Mouse (Mus musculus): ENCODE results near the gene Tnrc6b. TPM values are rescaled to one million over a fixed set of nuclear protein-coding genes. Genes with fewer than 3 reads are reported as not detected.

Gene Tnrc6b
- total RNA-seq (2014; rRNA removed) = 18.2 and 19.7 TPM in 2 replicates
- 6.1 and 7.3 TPM in 2 replicates for polyA plus RNA-seq (2012; rRNA removed)

GRCm38 (mm10) chr15:80710608-80711363, at the start of gene Tnrc6b:
Tnrc6b (plus strand) TSS chr15:80711313.
- no peaks in the 10 kb centered on the region for H3K36me3 ChIP-seq (ENCODE audit: control insufficient read depth, insufficient read depth, low read length)
- TF ChIP-seq POLR2A (IDR thresholded peaks at IDR 0.05; ENCODE audit: extremely low read depth, insufficient read depth, low read length) (peak; percentile 79), CTCF (IDR thresholded peaks at IDR 0.05; ENCODE audit: low read depth, low read length) (no peak)
- H3K4me3 ChIP-seq (ENCODE audit: insufficient read depth, low read depth, low read length) = peak within 1 kb of the TSS; percentile 88
- H3K27me3 ChIP-seq (ENCODE audit: control insufficient read depth, insufficient read depth, low read length) = no peaks in the 10 kb centered on the region
- H3K4me1 ChIP-seq (ENCODE audit: control insufficient read depth, insufficient read depth, low read length) = peaks cover 18% of the 10 kb centered on the region
- peaks cover 20% of the 10 kb centered on the region for H3K79me2 ChIP-seq (ENCODE audit: control insufficient read depth, insufficient read depth, low read length)
- H3K9ac ChIP-seq (ENCODE audit: low read depth, low read length) = peak within 1 kb of the TSS; percentile 93
- DNase-seq (ENCODE audit: extremely low read depth, low read depth, low spot score) = peak; percentile 97
- under 1% methylated on average over 39 of the region's 39 CpGs for WGBS
- H3K27ac ChIP-seq (replicated peaks; ENCODE audit: insufficient read depth, low read depth, low read length) = peak within 1 kb of the TSS; percentile 95

DNA sequence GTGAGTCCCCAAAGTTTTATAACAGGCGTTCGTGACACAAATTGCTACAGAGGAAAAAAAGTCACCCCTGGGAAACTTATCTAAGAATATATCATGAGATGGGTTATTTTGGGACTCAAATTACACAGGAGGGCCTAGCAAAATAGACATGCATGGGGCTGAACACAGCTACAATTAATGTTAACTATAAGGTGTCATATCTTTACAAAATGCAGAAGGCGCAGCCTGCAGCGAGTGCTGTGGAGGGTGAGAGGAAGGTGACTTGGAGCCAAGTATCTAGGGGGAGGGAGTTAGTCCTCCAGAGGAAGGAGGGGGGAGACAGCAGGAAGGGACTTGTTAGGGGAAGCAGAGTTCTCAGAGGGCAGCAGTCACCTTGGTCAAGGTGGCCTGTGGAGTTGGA, 46.7 kb upstream of the Tnrc6b start:
- H3K9ac ChIP-seq (ENCODE audit: low read depth, low read length) = no peak overlapping the region
- WGBS = 86% methylated on average over 4 of the region's 4 CpGs
- H3K36me3 ChIP-seq (ENCODE audit: control insufficient read depth, insufficient read depth, low read length) = no peaks in the 10 kb centered on the region
- no peaks in the 10 kb centered on the region for H3K4me1 ChIP-seq (ENCODE audit: control insufficient read depth, insufficient read depth, low read length)
- no peaks in the 10 kb centered on the region for H3K79me2 ChIP-seq (ENCODE audit: control insufficient read depth, insufficient read depth, low read length)
- H3K27ac ChIP-seq (replicated peaks; ENCODE audit: insufficient read depth, low read depth, low read length) = no peak overlapping the region
- TF ChIP-seq CTCF (IDR thresholded peaks at IDR 0.05; ENCODE audit: low read depth, low read length) = no peak
- H3K27me3 ChIP-seq (ENCODE audit: control insufficient read depth, insufficient read depth, low read length) = no peaks in the 10 kb centered on the region
- H3K4me3 ChIP-seq (ENCODE audit: insufficient read depth, low read depth, low read length) = no peak overlapping the region
- no peak for DNase-seq (ENCODE audit: extremely low read depth, low read depth, low spot score)

DNA sequence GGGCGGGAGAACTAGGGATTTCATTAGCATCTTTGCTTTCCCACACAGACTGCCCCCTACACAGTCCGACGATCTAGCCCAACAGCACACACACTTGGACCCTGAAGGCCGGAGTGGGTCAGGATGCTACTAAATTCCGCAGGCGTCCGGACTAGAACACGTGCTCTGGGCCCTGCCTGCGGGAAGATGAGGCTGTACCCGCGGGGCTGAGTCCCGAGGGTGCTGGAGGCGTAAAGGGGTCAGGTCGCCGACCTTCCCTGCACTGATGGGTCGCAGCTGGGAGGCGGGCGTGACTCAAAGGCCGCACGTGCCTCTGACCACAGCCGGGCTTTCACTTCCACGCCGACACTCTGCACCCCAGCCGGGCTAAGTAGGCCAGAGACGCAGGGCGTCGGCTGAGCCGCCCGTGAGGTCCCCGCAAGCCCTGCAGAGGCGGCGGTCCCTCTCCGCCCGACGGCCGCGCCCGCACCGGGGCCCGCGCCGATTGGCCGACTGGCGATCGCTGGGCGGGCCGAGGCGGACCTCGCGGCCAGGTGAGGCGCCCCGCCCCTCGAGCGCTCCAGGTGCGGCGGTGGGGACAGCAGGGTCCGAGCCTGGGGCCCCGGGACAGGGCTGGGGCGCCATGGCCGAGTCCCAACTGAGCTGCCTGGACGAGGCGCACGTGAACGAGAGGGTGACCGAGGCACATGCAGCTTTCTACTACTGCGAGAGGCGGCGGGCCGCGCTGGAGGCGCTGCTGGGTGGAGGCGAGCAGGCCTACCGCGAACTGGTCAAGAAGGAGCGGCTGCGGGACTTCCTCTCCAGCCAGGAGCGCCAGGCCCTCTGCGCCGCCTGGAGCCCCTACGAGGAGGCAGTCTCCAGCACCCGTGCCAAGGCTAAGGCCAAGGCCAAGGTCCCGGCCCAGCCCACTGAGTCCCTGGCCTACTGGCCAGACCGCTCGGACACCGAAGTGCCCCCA, 39.5 kb upstream of the Tnrc6b start, which contains the start of gene Fam83f:
Fam83f (plus strand) TSS at position 553 of the 958 bp plus-strand sequence.
- no peaks in the 10 kb centered on the region for H3K79me2 ChIP-seq (ENCODE audit: control insufficient read depth, insufficient read depth, low read length)
- H3K27ac ChIP-seq (replicated peaks; ENCODE audit: insufficient read depth, low read depth, low read length) = no peak within 1 kb of the TSS
- no peak for TF ChIP-seq POLR2A (IDR thresholded peaks at IDR 0.05; ENCODE audit: extremely low read depth, insufficient read depth, low read length)
- no peak for TF ChIP-seq CTCF (IDR thresholded peaks at IDR 0.05; ENCODE audit: low read depth, low read length)
- peak; percentile 26 for DNase-seq (ENCODE audit: extremely low read depth, low read depth, low spot score)
- no peaks in the 10 kb centered on the region for H3K36me3 ChIP-seq (ENCODE audit: control insufficient read depth, insufficient read depth, low read length)
- peak within 1 kb of the TSS; percentile 62; the same call in 1 of the 2 replicates for H3K4me3 ChIP-seq (ENCODE audit: insufficient read depth, low read depth, low read length)
- peaks cover 10% of the 10 kb centered on the region for H3K4me1 ChIP-seq (ENCODE audit: control insufficient read depth, insufficient read depth, low read length)
- H3K27me3 ChIP-seq (ENCODE audit: control insufficient read depth, insufficient read depth, low read length) = no peaks in the 10 kb centered on the region; the same call in 1 of the 2 replicates
- peak within 1 kb of the TSS; percentile 44 for H3K9ac ChIP-seq (ENCODE audit: low read depth, low read length)
- WGBS = 7% methylated on average over 85 of the region's 85 CpGs

- Histone ChIP-seq H3K79me2 (ENCODE audit: control insufficient read depth, insufficient read depth, low read length) (no peaks in the 10 kb centered on the region), H3K27me3 (ENCODE audit: control insufficient read depth, insufficient read depth, low read length) (no peaks in the 10 kb centered on the region; the same call in 1 of the 2 replicates), H3K9ac (ENCODE audit: low read depth, low read length) (no peak overlapping the region), H3K4me3 (ENCODE audit: insufficient read depth, low read depth, low read length) (no peak overlapping the region), H3K4me1 (ENCODE audit: control insufficient read depth, insufficient read depth, low read length) (peaks cover 10% of the 10 kb centered on the region), H3K27ac (replicated peaks; ENCODE audit: insufficient read depth, low read depth, low read length) (no peak overlapping the region), H3K36me3 (ENCODE audit: control insufficient read depth, insufficient read depth, low read length) (no peaks in the 10 kb centered on the region)
- 68% methylated on average over 2 of the region's 2 CpGs for WGBS
- DNase-seq (ENCODE audit: extremely low read depth, low read depth, low spot score) = no peak
- TF ChIP-seq POLR2A (IDR thresholded peaks at IDR 0.05; ENCODE audit: extremely low read depth, insufficient read depth, low read length) (no peak), CTCF (IDR thresholded peaks at IDR 0.05; ENCODE audit: low read depth, low read length) (no peak)
Observed at GRCm38 (mm10) chr15:80672810-80673209, 38.3 kb upstream of the Tnrc6b start.

GRCm38 (mm10) chr15:80673337-80674095, 37.6 kb upstream of the Tnrc6b start:
- Histone ChIP-seq H3K9ac (ENCODE audit: low read depth, low read length) (no peak overlapping the region), H3K27ac (replicated peaks; ENCODE audit: insufficient read depth, low read depth, low read length) (no peak overlapping the region), H3K4me3 (ENCODE audit: insufficient read depth, low read depth, low read length) (no peak overlapping the region), H3K79me2 (ENCODE audit: control insufficient read depth, insufficient read depth, low read length) (no peaks in the 10 kb centered on the region), H3K36me3 (ENCODE audit: control insufficient read depth, insufficient read depth, low read length) (no peaks in the 10 kb centered on the region), H3K27me3 (ENCODE audit: control insufficient read depth, insufficient read depth, low read length) (no peaks in the 10 kb centered on the region; the same call in 1 of the 2 replicates), H3K4me1 (ENCODE audit: control insufficient read depth, insufficient read depth, low read length) (peaks cover 10% of the 10 kb centered on the region)
- TF ChIP-seq CTCF (IDR thresholded peaks at IDR 0.05; ENCODE audit: low read depth, low read length) (no peak), POLR2A (IDR thresholded peaks at IDR 0.05; ENCODE audit: extremely low read depth, insufficient read depth, low read length) (no peak)
- 34% methylated on average over 4 of the region's 4 CpGs for WGBS
- peak; percentile 82 for DNase-seq (ENCODE audit: extremely low read depth, low read depth, low spot score)
